Mouse (Mus musculus): Measurements from ENCODE around the gene Ube2v1.

GRCm38 (mm10) chr2:167661270-167662203 is 29.6 kb upstream of the Ube2v1 start, which contains the start of gene Gm20431:
- TF ChIP-seq CTCF (IDR thresholded peaks at IDR 0.05; ENCODE audit: control insufficient read depth, insufficient read depth, insufficient read length) (no peak), MAX (IDR thresholded peaks at IDR 0.05) (peak; percentile 68), CEBPB (IDR thresholded peaks at IDR 0.05; ENCODE audit: low read depth) (no peak)

Measured in C2C12 (cell line).